Mouse (Mus musculus): ENCODE data around the gene Sobp. TPM values are rescaled to one million over a fixed set of nuclear protein-coding genes. Genes with fewer than 3 reads are reported as not detected.

The Sobp gene
- total RNA-seq, 2 experiments from 2014 or later = 29.2 to 34.5 TPM

- TF ChIP-seq CTCF (IDR thresholded peaks at IDR 0.05) = no peak
- intact Hi-C loops (cut with DNase I) = loop anchor here (5.0 kb wide), 1 partner anchor 231 kb away; the partner anchor contains the start of gene Pdss2
These were observed 183.3 kb downstream of the Sobp start for GRCm38 (mm10) chr10:42991018-42991417.

GRCm38 (mm10) chr10:42989910-42990309 is 184.4 kb downstream of the Sobp start:
- DNase-seq = peak; percentile 64
- Histone ChIP-seq H3K27ac (peak overlapping the region; percentile 94), H3K4me3 (no peak overlapping the region)
- intact Hi-C loops (cut with DNase I) = loop anchor here (2.0 to 10.0 kb wide), 5 partner anchors 45 to 465 kb away; partner anchors contain the start of genes 9030612E09Rik, Pdss2 and Sobp
- TF ChIP-seq CTCF (IDR thresholded peaks at IDR 0.05) = peak; percentile 88

More at GRCm38 (mm10) chr10:42991018-42991417, 183.3 kb downstream of the Sobp start:
- H3K4me3 ChIP-seq = no peak overlapping the region
- no peak overlapping the region for H3K27ac ChIP-seq
- no peak for DNase-seq

- TF ChIP-seq CTCF (IDR thresholded peaks at IDR 0.05) = no peak
- H3K4me3 ChIP-seq = peak overlapping the region; percentile 65
- peak; percentile 93 for DNase-seq
- H3K27ac ChIP-seq = peak overlapping the region; percentile 94
- intact Hi-C loops (cut with DNase I) = loop anchor here (2.0 to 10.0 kb wide), 4 partner anchors 46 to 466 kb away; partner anchors contain the start of genes 9030612E09Rik and Sobp
These were observed 185.7 kb downstream of the Sobp start for GRCm38 (mm10) chr10:42988627-42989026.

GRCm38 (mm10) chr10:42987594-42988052 is 186.7 kb downstream of the Sobp start:
- intact Hi-C loops (cut with DNase I) = loop anchor here (1.0 to 10.0 kb wide), 6 partner anchors 29 to 467 kb away; partner anchors contain the start of genes 9030612E09Rik and Sobp
- peak; percentile 75 for TF ChIP-seq CTCF (IDR thresholded peaks at IDR 0.05)
- Histone ChIP-seq H3K4me3 (peak overlapping the region; percentile 65), H3K27ac (peak overlapping the region; percentile 94)
- DNase-seq = peak; percentile 81

GRCm38 (mm10) chr10:42984886-42985285 is 189.4 kb downstream of the Sobp start:
- DNase-seq = no peak
- Histone ChIP-seq H3K27ac (peak overlapping the region; percentile 38), H3K4me3 (no peak overlapping the region)
- no peak for TF ChIP-seq CTCF (IDR thresholded peaks at IDR 0.05)
- intact Hi-C loops (cut with DNase I) = loop anchor here (5.0 to 10.0 kb wide), 3 partner anchors 187 to 470 kb away; partner anchors contain the start of genes 9030612E09Rik and Sobp

- TF ChIP-seq CTCF (IDR thresholded peaks at IDR 0.05) = peak; percentile 28; the same call in 1 of the 2 replicates
- H3K4me3 ChIP-seq = no peak overlapping the region
- intact Hi-C loops (cut with DNase I) = loop anchor here (10.0 kb wide), 2 partner anchors 394 to 474 kb away; no protein-coding TSS in a partner anchor
- DNase-seq = no peak
- H3K27ac ChIP-seq = no peak overlapping the region
These were observed 193.2 kb downstream of the Sobp start for GRCm38 (mm10) chr10:42980999-42981757.

GRCm38 (mm10) chr10:42978346-42978745 is 196.0 kb downstream of the Sobp start:
- no peak overlapping the region for H3K27ac ChIP-seq
- no peak for DNase-seq
- no peak for TF ChIP-seq CTCF (IDR thresholded peaks at IDR 0.05)
- intact Hi-C loops (cut with DNase I) = no loop called here
- no peak overlapping the region for H3K4me3 ChIP-seq

GRCm38 (mm10) chr10:42976577-42976976 is 197.8 kb downstream of the Sobp start:
- no peak overlapping the region for H3K27ac ChIP-seq
- no peak for DNase-seq
- H3K4me3 ChIP-seq = no peak overlapping the region
- intact Hi-C loops (cut with DNase I) = no loop called here
- no peak for TF ChIP-seq CTCF (IDR thresholded peaks at IDR 0.05)

GRCm38 (mm10) chr10:42973537-42973936 is 200.8 kb downstream of the Sobp start:
- intact Hi-C loops (cut with DNase I) = no loop called here
- DNase-seq = no peak
- H3K4me3 ChIP-seq = no peak overlapping the region
- H3K27ac ChIP-seq = no peak overlapping the region
- TF ChIP-seq CTCF (IDR thresholded peaks at IDR 0.05) = no peak

- peak; percentile 75 for DNase-seq
- intact Hi-C loops (cut with DNase I) = no loop called here
- peak; percentile 61 for TF ChIP-seq CTCF (IDR thresholded peaks at IDR 0.05)
- Histone ChIP-seq H3K4me3 (no peak overlapping the region), H3K27ac (no peak overlapping the region)
These were observed 201.7 kb downstream of the Sobp start for GRCm38 (mm10) chr10:42972504-42973172.

GRCm38 (mm10) chr10:42968332-42968731 is 206.0 kb downstream of the Sobp start:
- Histone ChIP-seq H3K4me3 (no peak overlapping the region), H3K27ac (no peak overlapping the region)
- no peak for DNase-seq
- no peak for TF ChIP-seq CTCF (IDR thresholded peaks at IDR 0.05)
- intact Hi-C loops (cut with DNase I) = no loop called here

- TF ChIP-seq CTCF (IDR thresholded peaks at IDR 0.05) = no peak
- DNase-seq = no peak
- intact Hi-C loops (cut with DNase I) = no loop called here
- no peak overlapping the region for H3K27ac ChIP-seq
- no peak overlapping the region for H3K4me3 ChIP-seq
These were observed 211.3 kb downstream of the Sobp start for GRCm38 (mm10) chr10:42963061-42963460.

GRCm38 (mm10) chr10:42962655-42963054 is 211.7 kb downstream of the Sobp start:
- DNase-seq = peak; percentile 63

More at GRCm38 (mm10) chr10:42962655-42963054, 211.7 kb downstream of the Sobp start:
- no peak for TF ChIP-seq CTCF (IDR thresholded peaks at IDR 0.05)
- Histone ChIP-seq H3K27ac (peak overlapping the region; percentile 48), H3K4me3 (no peak overlapping the region)
- intact Hi-C loops (cut with DNase I) = no loop called here

Data from gastrocnemius, adult 2 months (tissue).